Mouse (Mus musculus) cortical plate, adult 2 months (tissue): ENCODE measurements around the gene Slit3.

ENCODE experiments used
- CTCF ChIP-seq: fragments of 200-500 bp; IDR thresholded peaks from 2 replicates; pipeline ENCODE4 v1.5.1; 2011; ENCODE audit warnings: mild to moderate bottlenecking, control low read depth, low read length; ENCODE audit not compliant: insufficient read depth; ENCODE audit errors: extremely low read depth
- POLR2A ChIP-seq: fragments of 200-500 bp; IDR thresholded peaks from 2 replicates; pipeline ENCODE4 v1.6.1; 2011; ENCODE audit warnings: mild to moderate bottlenecking, low read length, control low read depth; ENCODE audit not compliant: insufficient read depth; ENCODE audit errors: extremely low read depth

GRCm38 (mm10) chr11:35651286-35651685 lies 530.3 kb downstream of the Slit3 start:
- TF ChIP-seq CTCF (no peak), POLR2A (no peak)
